7 mouse cellular contexts compared by ENCODE assay signal in the genomic region with DNA sequence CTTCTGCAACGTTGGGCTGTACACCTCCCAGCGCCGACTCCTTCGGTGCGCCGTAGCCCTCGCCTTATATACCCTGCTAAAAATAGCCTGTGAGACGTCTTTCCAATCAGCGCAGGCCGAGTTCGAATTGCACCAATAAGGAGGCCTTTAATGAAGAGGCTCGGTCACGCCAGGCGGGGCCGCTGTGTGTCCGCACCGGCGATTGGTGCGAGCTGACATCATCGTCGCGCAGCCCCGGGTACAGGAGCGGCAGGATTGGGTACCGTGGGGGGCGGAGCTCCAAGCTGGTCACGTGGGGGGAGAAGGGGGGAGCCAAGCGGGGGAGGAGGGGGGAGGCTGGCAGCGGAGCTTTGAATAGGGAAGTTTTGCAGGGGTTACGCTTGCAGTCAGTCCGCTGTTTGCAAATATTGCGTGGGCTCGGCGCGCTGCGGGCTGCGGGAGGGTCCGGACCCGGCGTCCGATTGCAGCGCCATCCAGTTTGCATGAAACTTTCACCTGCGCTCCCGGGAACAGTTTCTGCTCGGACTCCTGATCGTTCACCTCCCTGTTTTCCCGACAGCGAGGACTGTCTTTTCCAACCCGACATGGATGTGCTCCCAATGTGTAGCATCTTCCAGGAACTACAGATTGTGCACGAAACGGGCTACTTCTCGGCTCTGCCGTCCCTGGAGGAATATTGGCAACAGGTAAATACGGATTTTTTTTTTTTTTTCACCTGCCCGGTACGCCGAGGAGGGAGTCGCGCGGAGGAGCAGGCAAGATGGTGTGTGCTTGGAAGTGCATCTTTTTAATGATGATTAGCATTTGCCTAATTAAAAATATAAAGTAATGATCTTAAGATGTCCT. TPM values are rescaled to one million over a fixed set of nuclear protein-coding genes. Genes with fewer than 3 reads are reported as not detected.
DNase-seq lines count a peak whose midpoint lies in the region; ATAC-seq lines count a peak whose summit lies in the region.

Gene Klf6 (plus strand): TSS at position 326 of the 846 bp plus-strand sequence.

- peak within 1 kb of the TSS; percentile 80 for H3K9ac ChIP-seq in intestine, embryonic 15.5 days

- no peaks in the 10 kb centered on the region for H3K9me3 ChIP-seq in intestine, embryonic 15.5 days
- H3K9me3 ChIP-seq in midbrain, embryonic 10.5 days (replicated peaks), result no peaks in the 10 kb centered on the region

- peak within 1 kb of the TSS; percentile 97 for H3K27ac ChIP-seq in intestine, embryonic 15.5 days
- H3K27ac ChIP-seq in midbrain, embryonic 10.5 days (replicated peaks), result peak within 1 kb of the TSS; percentile 99

- WGBS in intestine, embryonic 15.5 days, result under 1% methylated on average over 58 of the region's 60 CpGs
- WGBS in midbrain, embryonic 10.5 days, result under 1% methylated on average over 59 of the region's 60 CpGs

- ATAC-seq in intestine, embryonic 15.5 days, result peak; percentile 98

- DNase-seq in adrenal gland, adult 2 months, result peak; percentile 100
- peak; percentile 97 for DNase-seq in embryo, embryonic 11.5 days (ENCODE audit: low read depth, low spot score)
- DNase-seq in gastrocnemius, postnatal 36 days, result peak; percentile 98 to 99
- peak; percentile 100 for DNase-seq in left cerebral cortex, postnatal 25 days (ENCODE audit: low spot score in 2 of 2)
- DNase-seq in midbrain, embryonic 10.5 days (ENCODE audit: low spot score), result peak; percentile 99
- peak; percentile 99 for DNase-seq in right cerebral cortex, postnatal 4 days

- H3K4me3 ChIP-seq in intestine, embryonic 15.5 days (replicated peaks), result peak within 1 kb of the TSS; percentile 65
- peak within 1 kb of the TSS; percentile 75 for H3K4me3 ChIP-seq in midbrain, embryonic 10.5 days

- H3K27me3 ChIP-seq in intestine, embryonic 15.5 days (replicated peaks), result no peaks in the 10 kb centered on the region
- H3K27me3 ChIP-seq in midbrain, embryonic 10.5 days (ENCODE audit: low read depth, poor library complexity, severe bottlenecking), result peaks cover 5% of the 10 kb centered on the region; the same call in 1 of the 2 replicates

- peaks cover 20% of the 10 kb centered on the region for H3K4me1 ChIP-seq in intestine, embryonic 15.5 days (replicated peaks)
- peaks cover 18% of the 10 kb centered on the region for H3K4me1 ChIP-seq in midbrain, embryonic 10.5 days

- intact Hi-C loops in gastrocnemius, postnatal 36 days (cut with DNase I), result loop anchor here (2.0 to 10.0 kb wide), 3 partner anchors 147 to 1089 kb away; no protein-coding TSS in a partner anchor
- intact Hi-C loops in left cerebral cortex, postnatal 25 days (cut with DNase I), result loop anchor here (2.0 to 10.0 kb wide), 9 partner anchors 134 to 1195 kb away; no protein-coding TSS in a partner anchor

- H3K36me3 ChIP-seq in intestine, embryonic 15.5 days, result peaks cover 6% of the 10 kb centered on the region; the same call in 1 of the 2 replicates
- H3K36me3 ChIP-seq in midbrain, embryonic 10.5 days, result peaks cover 19% of the 10 kb centered on the region

- H3K4me2 ChIP-seq in intestine, embryonic 15.5 days (replicated peaks), result peak within 1 kb of the TSS; percentile 57

RNA-seq across cellular contexts. Expression of gene Klf6, which starts in this region (rescaled TPM):
- 10 to 100 TPM; 33.7 to 40.0 TPM for total RNA-seq in adrenal gland, adult 2 months (2021)
- polyA plus RNA-seq in adrenal gland, adult 2 months (2012; rRNA removed), result 11.4 and 11.8 TPM in 2 replicates
- 10 to 100 TPM; 19.3 to 32.5 TPM for total RNA-seq in gastrocnemius, postnatal 36 days (2021)
- 72.3 and 79.5 TPM in 2 replicates for polyA plus RNA-seq in intestine, embryonic 15.5 days (2015; fragmentation: Nextera tagmentation; extraction: Ambion mirVana)
- total RNA-seq in left cerebral cortex, postnatal 25 days (2021), result 10 to 100 TPM; 54.5 to 58.2 TPM
- polyA plus RNA-seq in midbrain, embryonic 10.5 days (2016; fragmentation: Nextera tagmentation; extraction: Ambion mirVana), result 53.5 and 63.0 TPM in 2 replicates

Comparison
In these comparisons a context has a peak if more than half of its experiments do, and no peak if none do; other contexts are left out.
1. Peak in every context shown above with its lines: DNase-seq, ATAC-seq, H3K4me3 ChIP-seq and H3K27ac ChIP-seq.